ENCODE assay signal across 37 mouse cellular contexts in genomic region chr3:121640611-121641010, GRCm38 (mm10). TPM values are rescaled to one million over a fixed set of nuclear protein-coding genes. Genes with fewer than 3 reads are reported as not detected.
DNase-seq lines count a peak whose midpoint lies in the region.
"Had no signal": no experiment of that assay in that cellular context is flagged by ENCODE, and none has a peak within 500 bp of the region (broad histone marks: within the 10 kb centered on the region; RNA-seq: fewer than 3 reads in every experiment).

No protein-coding gene starts in this region.

- intact Hi-C loops in gastrocnemius, postnatal 14 days (cut with DNase I; ENCODE audit: low total_unique reads) = no loop called here
- intact Hi-C loops in heart, postnatal 25 days (cut with DNase I) = no loop called here

- H3K4me3 ChIP-seq in limb, embryonic 10.5 days = no peak overlapping the region
- no peak overlapping the region for H3K4me3 ChIP-seq in forebrain, embryonic 10.5 days
- H3K4me3 ChIP-seq: heart, embryonic 15.5 days; hindbrain, embryonic 12.5 days; limb, embryonic 12.5 days; liver, embryonic 13.5 days; megakaryocyte, embryonic 14.5 days; midbrain, embryonic 13.5 days had no signal

- DNase-seq in gastrocnemius, adult 18-20 months (ENCODE audit: low spot score) = peak; percentile 27
- DNase-seq in gastrocnemius, postnatal 14 days = no peak
- peak; percentile 67 to 70 for DNase-seq in heart, adult 9 months (ENCODE audit: low spot score in 2 of 2)
- no peak for DNase-seq in heart, postnatal 25 days (ENCODE audit: low spot score)
- DNase-seq in lung, postnatal 10 days = peak; percentile 29
- DNase-seq in lung, postnatal 4 days = no peak
- DNase-seq in limb, embryonic 10.5 days (ENCODE audit: low spot score) = no peak
- DNase-seq in forebrain, embryonic 10.5 days (ENCODE audit: extremely low spot score, low spot score) = no peak
- DNase-seq: adrenal gland, postnatal 25 days; B cell, adult 2 months; cerebellum, adult 11 months; cerebellum, postnatal 36 days; embryo, embryonic 11 days; gastrocnemius, postnatal 10 days; kidney, adult 2 months; kidney, postnatal 25 days; layer of hippocampus, postnatal 36 days; liver, embryonic 13.5 days; lung, adult 2 months; thymus, adult 18-20 months; thymus, postnatal 36 days had no signal

- H3K27me3 ChIP-seq in limb, embryonic 10.5 days (ENCODE audit: low read depth, poor library complexity, severe bottlenecking) = no peaks in the 10 kb centered on the region
- no peaks in the 10 kb centered on the region for H3K27me3 ChIP-seq in forebrain, embryonic 10.5 days (ENCODE audit: poor library complexity, severe bottlenecking)
- H3K27me3 ChIP-seq: CH12.LX; heart, embryonic 15.5 days; hindbrain, embryonic 12.5 days; limb, embryonic 12.5 days; liver, embryonic 13.5 days; midbrain, embryonic 13.5 days had no signal

- peaks cover 13% of the 10 kb centered on the region for H3K4me1 ChIP-seq in limb, embryonic 10.5 days
- peaks cover 19% of the 10 kb centered on the region for H3K4me1 ChIP-seq in forebrain, embryonic 10.5 days
- H3K4me1 ChIP-seq: liver, embryonic 13.5 days; megakaryocyte, embryonic 14.5 days; midbrain, embryonic 13.5 days had no signal

- no peak overlapping the region for H3K27ac ChIP-seq in limb, embryonic 10.5 days
- no peak overlapping the region for H3K27ac ChIP-seq in forebrain, embryonic 10.5 days
- H3K27ac ChIP-seq: heart, embryonic 15.5 days; hindbrain, embryonic 12.5 days; limb, embryonic 12.5 days; liver, embryonic 13.5 days; midbrain, embryonic 13.5 days had no signal

- WGBS in limb, embryonic 10.5 days = 59% methylated on average over 2 of the region's 2 CpGs
- 58% methylated on average over 2 of the region's 2 CpGs for whole genome bisulfite sequencing in forebrain, embryonic 10.5 days

- no peaks in the 10 kb centered on the region for H3K36me3 ChIP-seq in limb, embryonic 10.5 days
- H3K36me3 ChIP-seq in forebrain, embryonic 10.5 days (replicated peaks) = no peaks in the 10 kb centered on the region
- H3K36me3 ChIP-seq: G1E; heart, embryonic 15.5 days; hindbrain, embryonic 12.5 days; limb, embryonic 12.5 days; liver, embryonic 13.5 days; midbrain, embryonic 13.5 days had no signal

- H3K9me3 ChIP-seq in limb, embryonic 10.5 days (replicated peaks) = no peaks in the 10 kb centered on the region
- H3K9me3 ChIP-seq in forebrain, embryonic 10.5 days = no peaks in the 10 kb centered on the region
- H3K9me3 ChIP-seq: G1E; heart, embryonic 15.5 days; hindbrain, embryonic 12.5 days; limb, embryonic 12.5 days; liver, embryonic 13.5 days; midbrain, embryonic 13.5 days had no signal

RNA-seq across cellular contexts. Expression of gene 4930432M17Rik, which starts 30.0 kb away (rescaled TPM):
- total RNA-seq in gastrocnemius, adult 18-20 months (2021) = not detected
- not detected for total RNA-seq in gastrocnemius, postnatal 14 days (2021)
- not detected for total RNA-seq in heart, postnatal 25 days (2021)
- polyA plus RNA-seq in limb, embryonic 10.5 days (2016; fragmentation: Nextera tagmentation; extraction: Ambion mirVana) = not detected in 2 replicates
- polyA plus RNA-seq in forebrain, embryonic 10.5 days (2016; fragmentation: Nextera tagmentation; extraction: Ambion mirVana) = not detected in 2 replicates
- total RNA-seq: adrenal gland, postnatal 25 days; CH12.LX; gastrocnemius, postnatal 10 days; layer of hippocampus, adult 8-10 months; layer of hippocampus, postnatal 36 days; left cerebral cortex, postnatal 10 days; monocyte, adult 5-6 weeks; neutrophil, adult 5-6 weeks had no signal
- polyA plus RNA-seq: embryonic facial prominence, embryonic 14.5 days; forebrain, embryonic 14.5 days; frontal cortex, adult 2 months; G1E; heart, embryonic 15.5 days; hindbrain, embryonic 12.5 days; kidney, adult 2 months; limb, embryonic 12.5 days; liver, embryonic 13.5 days; lung, adult 2 months; midbrain, embryonic 13.5 days; small intestine, adult 2 months; stomach, embryonic 16.5 days had no signal

Comparison
In these comparisons a context has a peak if more than half of its experiments do, and no peak if none do; other contexts are left out.
1. DNase-seq: peak in gastrocnemius, adult 18-20 months (single experiment), heart, adult 9 months (2 of 2) and lung, postnatal 10 days (single experiment); none in gastrocnemius, postnatal 14 days (single experiment), heart, postnatal 25 days (single experiment), lung, postnatal 4 days (0 of 2), limb, embryonic 10.5 days (single experiment) and forebrain, embryonic 10.5 days (single experiment).